Mouse (Mus musculus) heart, postnatal 36 days (tissue): ENCODE data around the gene Pald1. TPM values are rescaled to one million over a fixed set of nuclear protein-coding genes. Genes with fewer than 3 reads are reported as not detected.

ENCODE experiments used
- DNase-seq, 2 experiments: peaks; one replicate each; pipeline ENCODE4 v3.0.0; 2021 to 2022
- intact Hi-C: fragments of 180-260 bp; cut with DNase I; formaldehyde crosslinking; loops from one replicate; pipeline ENCODE4 v1.15.1; 2025
- total RNA-seq, 2 experiments: library from RNA; stranded (reverse); gene quantifications; 2 replicates each; pipeline ENCODE4 v1.2.3; 2021

Pald1 gene
- total RNA-seq, 2 experiments from 2014 or later = 19.9 to 21.6 TPM

DNA sequence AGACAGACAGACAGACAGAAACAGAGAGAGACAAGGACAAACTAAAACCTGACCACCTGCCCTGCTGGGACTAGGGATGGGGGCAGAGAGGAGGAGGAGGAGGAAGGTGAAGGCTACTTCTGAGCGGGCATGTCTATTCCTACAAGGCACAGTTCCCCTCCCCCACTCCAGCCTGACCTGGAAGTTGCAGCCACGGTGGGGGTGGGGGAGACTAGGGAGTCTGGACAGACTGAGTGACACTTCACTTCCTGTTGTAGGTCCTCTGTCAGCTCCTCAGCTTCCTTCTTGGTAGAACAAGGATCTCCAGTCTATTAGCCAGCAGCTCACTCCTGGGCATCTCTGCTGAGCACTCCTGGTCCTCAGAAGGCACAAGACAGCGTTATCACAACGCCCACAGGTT lies 9.3 kb downstream of the Pald1 start:
- peak in 1 of 2 experiments; percentile 45 for DNase-seq

DNA sequence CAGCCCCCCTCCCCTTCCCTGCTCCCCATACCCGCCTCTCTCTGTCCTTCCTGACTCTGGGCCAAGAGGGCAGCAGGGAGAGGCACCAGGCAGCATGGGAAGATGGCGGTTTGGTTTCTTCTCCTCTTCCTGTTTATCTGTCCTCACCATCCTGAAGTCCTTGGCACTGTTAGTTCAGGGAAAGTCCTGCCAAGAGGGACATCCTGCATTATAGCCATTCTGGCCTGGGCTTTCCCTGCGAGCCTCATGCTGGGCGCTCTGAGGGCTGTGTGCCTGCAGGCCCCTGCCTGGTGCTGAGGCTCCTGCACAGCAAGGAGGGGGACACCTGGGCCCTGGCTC lies 10.8 kb downstream of the Pald1 start:
- no peak for DNase-seq
- intact Hi-C loops = no loop called here

More for the DNA sequence above, 9.3 kb downstream of the Pald1 start:
- intact Hi-C loops = no loop called here

DNA sequence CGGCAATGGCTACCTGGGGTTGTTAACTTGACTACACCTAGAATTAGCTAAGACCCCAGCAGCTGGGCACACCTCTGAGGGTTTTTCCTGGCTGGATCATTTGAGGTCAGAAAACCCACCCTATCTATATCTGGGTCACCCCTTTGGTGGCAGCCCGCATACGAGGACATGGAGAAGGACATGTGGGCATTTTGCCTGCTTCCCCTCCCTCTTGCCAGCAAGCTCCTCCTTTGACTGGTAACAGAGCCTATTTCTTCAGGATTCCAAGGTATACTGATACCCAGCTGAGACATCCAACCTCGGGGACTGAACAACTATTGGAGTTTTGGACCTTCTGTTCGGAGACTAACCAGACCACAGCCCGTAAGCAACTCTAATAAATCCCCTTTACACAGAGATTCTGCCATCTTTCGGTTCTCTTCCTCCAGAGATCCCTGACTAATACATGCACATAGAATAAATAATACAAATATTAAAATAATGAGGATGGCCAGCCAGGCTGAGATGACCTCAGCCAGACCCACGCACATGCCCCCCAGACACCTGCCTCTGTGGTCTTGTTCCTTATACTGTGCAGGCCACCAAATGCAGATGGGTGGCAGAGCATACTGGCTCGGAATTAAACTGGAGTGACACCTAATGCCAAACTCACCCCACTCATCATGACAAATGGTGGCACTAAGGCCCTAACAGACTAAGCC lies 11.3 kb downstream of the Pald1 start:
- intact Hi-C loops = no loop called here
- no peak for DNase-seq

DNA sequence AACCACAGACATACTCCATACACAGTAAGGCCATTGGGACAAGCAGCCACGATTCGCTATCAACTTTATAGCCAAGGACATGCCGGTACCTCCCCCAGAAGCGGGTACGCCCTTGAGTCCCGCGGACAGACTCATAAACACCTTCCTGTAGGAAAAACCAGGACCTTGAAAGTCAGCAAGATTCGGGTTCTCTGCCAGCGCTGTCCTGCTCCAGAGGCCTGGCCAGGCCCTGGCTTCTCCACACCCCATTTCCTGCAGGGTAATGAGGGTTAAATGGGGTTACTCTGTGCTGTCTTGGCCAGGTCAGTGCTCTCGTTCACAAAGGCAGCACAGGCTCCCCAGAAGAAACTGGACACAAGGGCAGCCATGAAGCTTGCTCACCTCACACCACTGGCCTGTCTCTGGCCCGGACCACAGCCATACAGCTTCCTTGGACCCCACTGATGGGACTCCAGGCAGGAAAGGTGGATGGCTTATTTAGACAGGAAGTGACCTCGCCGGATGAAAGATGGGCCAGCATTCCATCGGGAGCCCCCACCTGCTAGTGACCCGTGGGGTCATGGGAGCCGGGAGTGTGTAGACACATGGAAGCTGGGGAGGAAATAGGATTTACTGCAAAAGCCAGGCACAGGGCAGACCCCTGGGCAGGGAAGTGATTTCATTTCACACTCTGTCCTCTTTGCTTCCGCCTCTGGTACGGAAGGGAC lies 12.9 kb downstream of the Pald1 start:
- peak; percentile 58 to 70 for DNase-seq
- intact Hi-C loops = no loop called here

DNA sequence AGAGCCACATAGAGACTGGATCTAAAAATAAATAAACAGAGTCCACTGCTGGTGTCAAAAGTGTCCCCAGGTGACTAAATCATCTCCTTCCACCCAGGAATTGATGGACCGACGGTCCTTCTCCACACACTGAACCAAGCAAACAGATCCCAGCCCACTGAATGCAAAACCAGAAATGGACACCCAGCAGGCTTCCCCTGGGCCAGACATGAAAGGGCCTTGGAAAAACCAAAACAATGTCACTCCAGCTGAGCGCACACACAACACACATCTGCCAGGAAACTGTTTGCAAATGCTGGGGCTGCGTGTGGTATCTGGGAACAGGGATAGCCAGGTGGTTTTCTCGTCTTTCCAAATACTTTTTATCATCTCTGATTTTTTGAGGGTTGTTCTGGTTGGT lies 13.6 kb downstream of the Pald1 start:
- intact Hi-C loops = loop anchor here (2.0 kb wide), 1 partner anchor 13 kb away; the partner anchor contains the start of gene Pald1
- DNase-seq = no peak

DNA sequence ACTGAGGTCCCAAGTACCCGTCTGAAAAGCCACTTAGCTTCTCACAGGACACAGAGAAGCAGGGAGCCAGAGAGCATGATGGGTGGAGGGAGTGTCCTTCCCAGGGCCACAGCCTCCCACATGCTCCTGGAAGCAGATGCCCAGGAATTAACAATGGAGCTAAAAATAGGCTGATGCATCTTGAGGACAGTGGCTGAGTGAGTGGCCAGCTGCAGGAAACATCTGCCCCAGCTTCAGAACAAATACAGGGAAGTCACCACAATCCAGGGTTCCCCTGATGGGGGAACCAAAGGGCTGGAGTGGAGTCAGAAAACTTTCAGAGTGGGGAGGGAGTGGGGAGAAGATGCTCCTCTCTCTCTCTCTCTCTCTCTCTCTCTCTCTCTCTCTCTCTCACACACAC lies 17.4 kb downstream of the Pald1 start:
- peak in 1 of 2 experiments; percentile 51 for DNase-seq

DNA sequence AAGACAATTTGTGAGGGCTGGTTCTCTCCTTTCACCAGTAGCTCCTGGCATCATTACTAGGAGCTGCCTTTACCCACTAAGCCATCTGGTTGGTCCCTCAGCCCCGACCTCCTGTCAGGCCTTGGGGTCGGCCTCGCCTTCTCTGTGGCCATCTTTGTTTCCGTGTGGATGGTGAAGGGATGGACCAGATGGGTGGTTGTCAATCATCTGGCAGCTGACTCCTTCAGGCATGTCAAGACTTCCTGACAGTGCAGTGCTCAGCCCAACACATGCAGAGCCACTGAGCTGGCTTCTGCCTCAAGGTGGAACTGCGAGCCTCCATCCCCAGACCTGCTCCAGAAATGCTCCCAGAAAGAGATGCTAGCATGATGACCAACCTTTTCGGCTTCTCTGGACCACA lies 18.9 kb downstream of the Pald1 start:
- DNase-seq = no peak
- intact Hi-C loops = no loop called here

More for the DNA sequence above, 17.4 kb downstream of the Pald1 start:
- intact Hi-C loops = no loop called here

DNA sequence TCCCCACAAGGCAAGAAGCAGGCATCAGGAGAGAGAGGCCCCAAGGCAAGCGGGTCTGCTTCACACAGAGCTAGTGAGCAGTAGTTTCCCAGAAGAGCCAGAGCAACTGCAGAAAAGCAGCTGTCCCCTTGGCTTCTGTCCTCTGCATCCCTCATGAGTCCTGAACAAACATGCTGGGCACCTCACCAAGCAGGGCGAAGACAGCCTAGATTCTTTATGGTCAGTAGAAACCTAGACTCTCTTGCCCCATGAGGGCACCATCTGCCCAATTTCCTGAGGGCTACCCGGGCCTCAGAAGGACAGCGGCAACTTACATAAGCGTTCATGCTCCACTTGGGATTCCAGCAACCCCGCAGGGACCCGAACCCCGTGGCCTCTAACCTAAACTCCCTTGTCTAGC lies 20.3 kb downstream of the Pald1 start:
- DNase-seq = peak in 1 of 2 experiments; percentile 30
- intact Hi-C loops = loop anchor here (2.0 kb wide), 1 partner anchor 36 kb away; no protein-coding TSS in a partner anchor

DNA sequence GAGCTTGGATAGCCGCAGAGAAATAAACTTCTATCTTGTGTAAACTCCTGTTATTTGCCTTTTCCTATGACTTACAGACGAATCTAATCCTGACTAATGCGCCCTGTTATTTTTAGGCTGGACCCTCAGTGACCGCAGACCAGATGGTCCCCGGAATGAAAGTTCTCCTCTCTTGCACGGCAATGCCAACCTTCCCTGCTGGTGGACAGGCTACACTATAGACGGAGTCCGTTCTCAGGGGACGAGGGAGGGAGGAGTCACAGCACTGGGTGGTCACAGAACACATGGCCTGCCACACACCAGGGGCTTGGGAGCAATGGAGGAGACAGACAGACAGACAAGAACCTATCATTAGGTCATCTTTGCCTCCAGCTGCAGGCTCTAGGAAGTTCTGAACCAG lies 20.8 kb downstream of the Pald1 start:
- intact Hi-C loops = loop anchor here (2.0 kb wide), 1 partner anchor 36 kb away; no protein-coding TSS in a partner anchor

DNA sequence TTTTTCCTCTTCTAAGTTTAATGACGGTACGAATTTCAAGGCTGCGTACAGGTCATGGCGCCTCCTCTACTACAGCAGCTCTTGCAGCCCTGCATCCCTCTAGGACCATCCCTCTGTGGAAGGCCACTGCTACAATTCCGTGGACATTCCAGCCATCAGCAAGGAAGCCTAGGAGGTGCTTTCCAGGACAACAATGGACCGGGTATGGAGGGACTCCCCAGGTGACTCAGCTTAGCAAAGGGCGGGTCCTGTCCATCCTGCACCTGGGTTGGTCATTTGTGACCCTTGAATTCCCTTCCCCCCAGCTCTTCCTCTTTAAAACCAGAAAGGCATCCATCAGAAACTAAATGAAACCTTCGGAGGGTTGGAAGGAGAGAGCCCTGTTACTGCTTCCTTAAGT lies 22.7 kb downstream of the Pald1 start:
- intact Hi-C loops = no loop called here
- no peak for DNase-seq

More for the DNA sequence above, 20.8 kb downstream of the Pald1 start:
- no peak for DNase-seq

DNA sequence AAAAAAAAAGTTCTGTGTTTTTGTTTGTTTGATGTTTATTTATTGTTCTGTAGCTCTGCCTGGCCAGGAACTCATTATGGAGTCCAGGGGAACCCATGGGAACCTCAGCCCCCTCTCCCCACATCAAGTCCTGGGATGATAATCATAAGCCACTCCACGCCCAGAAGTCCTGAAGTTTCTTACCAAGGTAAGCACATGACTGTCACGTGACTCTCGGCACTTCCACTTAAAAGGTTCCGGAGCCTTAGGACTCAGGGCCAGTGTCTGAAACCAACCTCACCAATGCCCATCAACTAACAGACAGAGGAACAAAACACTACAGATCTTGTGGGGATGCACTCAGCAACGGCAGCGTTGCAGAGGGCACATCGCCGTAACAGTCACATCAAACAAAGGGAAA lies 23.9 kb downstream of the Pald1 start:
- intact Hi-C loops = no loop called here
- DNase-seq = no peak

DNA sequence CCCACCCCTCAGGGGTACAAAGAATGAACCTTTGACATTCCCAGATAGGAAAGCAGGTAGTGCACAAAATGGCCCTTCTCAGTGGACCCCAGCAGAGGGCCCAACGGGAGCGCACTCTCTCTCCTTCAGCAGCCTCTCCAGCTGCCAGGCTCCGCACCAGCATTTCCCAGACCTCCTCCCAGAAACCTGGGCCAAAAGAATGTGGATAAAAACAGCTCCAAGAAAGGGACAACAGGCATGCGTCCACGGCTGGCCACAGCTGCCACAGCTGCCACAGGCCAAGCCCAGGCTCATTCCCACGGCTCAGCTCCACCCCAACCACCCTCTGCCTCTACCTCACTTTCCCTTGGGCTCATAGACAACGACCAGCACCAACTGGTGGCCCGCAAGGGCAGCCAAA lies 25.7 kb downstream of the Pald1 start:
- peak in 1 of 2 experiments; percentile 56 for DNase-seq
- intact Hi-C loops = loop anchor here (2.0 kb wide), 1 partner anchor 37 kb away; no protein-coding TSS in a partner anchor

DNA sequence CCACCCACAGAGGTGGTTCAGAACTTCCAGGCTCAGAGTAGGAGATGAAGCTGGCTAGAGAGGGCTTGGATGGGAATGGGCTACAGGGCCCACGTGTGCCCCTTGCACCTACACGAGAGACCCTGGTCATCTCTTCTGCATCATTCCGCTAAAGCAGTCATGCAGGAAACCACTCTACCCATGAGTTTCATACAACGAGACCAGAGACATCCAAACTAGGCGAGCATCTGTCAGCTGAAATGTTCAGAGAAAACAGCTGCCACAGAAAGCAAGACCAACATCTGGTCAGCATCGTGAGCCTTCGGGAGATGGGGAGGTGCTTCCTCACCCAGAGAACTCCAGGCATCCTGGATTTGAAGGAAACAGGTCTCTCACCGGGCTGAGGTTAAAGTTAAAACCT lies 26.8 kb downstream of the Pald1 start:
- intact Hi-C loops = loop anchor here (2.0 kb wide), 1 partner anchor 38 kb away; no protein-coding TSS in a partner anchor
- no peak for DNase-seq

DNA sequence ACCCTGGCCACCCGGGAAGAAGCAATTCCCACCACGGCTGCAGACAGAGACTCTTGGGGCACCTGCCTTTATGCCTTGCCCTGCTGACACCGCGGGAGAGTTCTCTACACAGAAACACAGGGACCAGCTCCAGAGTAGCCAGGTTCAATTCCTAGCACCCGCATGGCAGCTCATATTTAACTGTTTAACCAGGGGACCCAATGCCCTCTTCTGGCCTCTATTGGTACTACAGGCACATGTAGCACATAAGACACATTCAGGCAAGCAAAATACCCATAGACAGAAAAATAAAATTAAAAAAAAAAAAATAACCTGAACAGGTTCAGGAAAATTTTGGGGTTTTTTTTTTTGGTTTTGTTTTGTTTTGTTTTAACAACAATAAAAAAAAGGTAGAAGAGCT lies 27.2 kb downstream of the Pald1 start:
- intact Hi-C loops = loop anchor here (2.0 kb wide), 1 partner anchor 39 kb away; no protein-coding TSS in a partner anchor
- no peak for DNase-seq

DNA sequence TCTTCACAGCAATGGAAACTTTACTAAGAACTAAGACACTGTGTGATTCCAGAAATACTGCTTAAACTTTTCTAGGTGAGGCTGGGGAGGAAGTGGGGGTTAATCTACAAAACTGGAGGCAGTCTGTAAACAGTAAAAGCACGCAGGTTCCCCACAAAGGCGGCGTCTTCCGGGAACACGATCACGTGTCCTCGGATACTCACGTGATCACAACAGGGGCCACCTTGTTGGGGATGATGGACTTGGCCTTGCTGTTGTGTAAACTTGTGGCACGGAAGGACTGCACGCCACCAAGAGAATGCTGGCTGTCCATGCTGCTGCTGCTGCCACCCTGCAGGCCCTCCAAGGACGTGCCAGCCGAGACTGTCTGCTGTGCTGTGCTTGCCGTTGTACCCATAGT lies 27.7 kb downstream of the Pald1 start:
- DNase-seq = no peak
- intact Hi-C loops = loop anchor here (2.0 kb wide), 1 partner anchor 39 kb away; no protein-coding TSS in a partner anchor

DNA sequence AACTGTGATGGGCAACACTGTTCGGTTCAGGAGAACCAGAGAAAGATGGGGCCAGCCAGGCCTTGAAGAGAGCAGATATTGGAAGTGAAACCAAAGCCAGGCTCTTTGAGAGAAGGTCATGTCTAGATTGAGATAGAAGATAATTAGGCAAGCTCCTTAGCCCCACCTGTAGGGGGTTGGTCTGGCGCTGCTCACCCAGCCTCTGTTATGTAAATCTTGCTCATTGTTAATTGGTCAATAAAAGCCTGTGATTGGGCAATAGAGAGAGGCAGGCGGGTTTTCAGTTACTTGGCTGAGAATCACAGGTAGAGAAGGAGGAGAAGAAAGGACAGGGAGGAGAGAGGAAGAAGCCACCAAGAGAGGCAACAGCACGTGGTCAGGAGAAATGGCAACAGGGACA lies 32.1 kb downstream of the Pald1 start:
- no peak for DNase-seq
- intact Hi-C loops = no loop called here

DNA sequence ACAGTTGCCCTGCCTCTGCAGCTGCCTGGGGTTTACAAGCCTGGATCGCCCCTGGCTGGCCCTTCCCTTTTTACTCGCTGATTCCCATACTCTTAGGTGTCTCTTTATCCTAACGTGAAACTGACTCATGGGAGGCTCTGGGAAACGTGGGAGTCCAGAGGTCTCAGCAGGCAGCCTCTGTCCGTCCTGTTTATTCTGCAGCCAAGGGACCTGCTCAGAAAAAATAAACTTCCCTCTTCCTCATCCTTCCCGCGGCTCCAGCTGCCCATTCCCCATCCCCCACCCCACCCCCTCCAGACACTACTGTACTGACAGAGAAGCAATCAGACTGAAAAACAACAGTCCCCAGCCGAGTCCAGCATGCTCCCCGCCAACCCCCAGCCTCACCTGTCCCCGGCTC lies 37.0 kb downstream of the Pald1 start:
- intact Hi-C loops = loop anchor here (10.0 kb wide), 1 partner anchor 308 kb away; no protein-coding TSS in a partner anchor
- DNase-seq = no peak

DNA sequence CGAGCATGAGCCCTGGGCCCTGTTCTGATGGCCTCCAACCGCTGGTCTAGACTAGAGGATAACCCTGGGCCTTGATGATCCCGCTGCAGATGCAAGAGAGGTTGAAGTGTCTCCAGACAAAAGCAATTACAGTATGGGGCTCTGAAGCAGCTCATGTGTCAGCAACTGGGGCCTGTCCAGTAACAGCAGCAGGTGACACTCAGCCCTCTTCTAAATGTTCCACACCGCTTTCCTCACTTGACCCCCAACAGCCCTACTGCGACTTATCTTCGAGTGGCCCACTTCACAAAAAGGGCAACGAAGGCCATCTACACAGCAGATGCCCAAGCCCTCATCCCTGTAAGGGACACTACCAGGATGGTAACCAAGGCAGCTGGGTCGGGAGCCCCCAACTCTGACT lies 38.2 kb downstream of the Pald1 start:
- intact Hi-C loops = loop anchor here (10.0 kb wide), 1 partner anchor 310 kb away; no protein-coding TSS in a partner anchor
- no peak for DNase-seq

DNA sequence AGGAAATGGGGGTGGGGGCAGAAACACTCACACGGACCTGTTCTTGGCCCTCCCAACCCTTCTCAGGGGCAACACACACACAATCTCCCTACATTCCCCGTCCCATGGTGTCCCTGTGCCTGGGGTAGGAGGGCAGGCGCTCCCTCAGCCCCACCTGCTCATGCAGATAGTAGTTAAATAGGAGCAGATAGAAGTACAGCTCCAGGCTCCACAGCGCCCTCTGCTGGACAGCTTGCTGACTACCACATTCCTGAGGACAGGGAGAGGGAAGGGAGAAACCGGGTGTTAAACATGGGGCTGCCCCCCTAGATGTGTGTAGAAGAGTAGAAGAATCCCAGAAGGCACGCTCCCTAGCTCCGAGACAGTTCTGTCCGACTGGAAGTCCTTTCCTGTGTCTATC lies 39.4 kb downstream of the Pald1 start:
- peak; percentile 70 to 81 for DNase-seq
- intact Hi-C loops = loop anchor here (5.0 to 10.0 kb wide), 2 partner anchors 258 to 311 kb away; no protein-coding TSS in a partner anchor

DNA sequence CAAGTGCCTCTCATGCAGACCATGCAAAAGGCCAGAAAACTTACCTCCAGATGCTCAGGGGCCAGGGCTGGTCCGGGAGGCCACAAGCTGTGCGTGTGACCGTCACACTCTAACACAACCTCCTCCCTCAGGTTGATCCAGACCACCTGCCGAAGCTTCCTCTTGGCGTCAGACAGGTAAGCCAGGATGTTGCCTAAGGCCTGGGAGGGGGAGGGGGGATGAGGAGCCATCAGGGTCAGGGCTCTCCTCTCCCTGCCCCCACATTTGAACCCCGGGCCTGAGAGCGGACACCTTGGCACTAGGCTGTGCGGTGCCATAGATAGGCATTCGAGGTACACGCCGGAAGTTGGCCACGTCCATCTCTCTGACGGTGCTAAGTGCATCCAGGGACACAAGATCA lies 40.6 kb downstream of the Pald1 start:
- intact Hi-C loops = loop anchor here (5.0 to 10.0 kb wide), 2 partner anchors 260 to 312 kb away; no protein-coding TSS in a partner anchor
- DNase-seq = no peak

DNA sequence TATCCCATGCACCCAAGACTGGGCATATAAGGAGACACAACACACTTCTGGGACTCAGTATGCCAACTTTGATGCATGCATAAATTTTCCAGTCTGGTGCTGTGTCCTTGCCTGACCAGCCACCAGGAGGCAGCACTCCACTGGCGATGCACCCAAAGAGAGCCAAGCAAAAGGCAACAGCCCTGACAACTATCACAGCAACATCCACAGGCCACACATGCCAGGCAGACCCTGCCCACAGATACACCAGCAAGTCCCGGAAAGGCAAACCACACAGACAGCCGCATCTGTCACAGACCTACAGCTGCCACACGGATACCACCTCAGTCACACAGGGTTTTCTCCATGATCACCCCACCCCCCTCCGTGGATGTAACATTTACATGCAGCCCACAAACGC lies 41.8 kb downstream of the Pald1 start:
- DNase-seq = peak; percentile 78 to 84
- intact Hi-C loops = loop anchor here (1.0 to 10.0 kb wide), 3 partner anchors 58 to 313 kb away; no protein-coding TSS in a partner anchor
